Mouse (Mus musculus): ENCODE results near the gene Dpf3.

Dpf3 gene

DNA sequence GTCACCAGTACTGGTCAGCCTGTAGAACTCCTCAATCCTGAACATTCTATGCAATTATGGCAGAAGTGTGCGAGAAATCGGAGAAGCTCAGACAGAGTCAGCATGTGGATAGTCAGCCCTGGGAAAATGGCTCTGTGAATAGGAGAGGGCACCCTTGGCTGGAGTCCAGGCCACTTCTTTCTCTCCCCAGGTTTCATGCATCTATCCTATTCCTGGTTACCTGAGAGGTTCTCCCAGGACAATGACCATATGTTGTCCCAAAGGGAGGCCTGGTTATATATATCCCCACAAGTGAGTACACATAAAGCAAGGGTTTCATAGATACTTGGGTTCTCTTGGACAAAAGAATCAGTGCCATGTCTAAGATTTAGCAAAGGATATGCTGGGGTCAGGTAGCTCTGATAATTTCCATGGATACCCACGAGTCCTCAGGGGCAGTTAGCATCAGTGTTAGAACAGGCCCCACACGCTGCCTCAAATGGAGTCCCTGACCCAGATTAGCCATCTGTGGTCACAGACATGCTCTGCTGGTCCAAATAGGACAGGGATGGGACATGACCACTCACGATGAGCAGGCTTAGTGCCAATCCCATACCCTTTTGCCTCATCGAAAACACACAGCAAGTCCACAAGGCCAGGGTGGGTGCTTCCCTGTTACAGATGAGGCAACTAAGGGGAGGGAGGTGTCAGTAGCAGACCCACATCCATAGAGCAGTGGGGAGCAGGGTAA lies 203.8 kb downstream of the Dpf3 start:
- DNase-seq: peak; percentile 76 to 79

DNA sequence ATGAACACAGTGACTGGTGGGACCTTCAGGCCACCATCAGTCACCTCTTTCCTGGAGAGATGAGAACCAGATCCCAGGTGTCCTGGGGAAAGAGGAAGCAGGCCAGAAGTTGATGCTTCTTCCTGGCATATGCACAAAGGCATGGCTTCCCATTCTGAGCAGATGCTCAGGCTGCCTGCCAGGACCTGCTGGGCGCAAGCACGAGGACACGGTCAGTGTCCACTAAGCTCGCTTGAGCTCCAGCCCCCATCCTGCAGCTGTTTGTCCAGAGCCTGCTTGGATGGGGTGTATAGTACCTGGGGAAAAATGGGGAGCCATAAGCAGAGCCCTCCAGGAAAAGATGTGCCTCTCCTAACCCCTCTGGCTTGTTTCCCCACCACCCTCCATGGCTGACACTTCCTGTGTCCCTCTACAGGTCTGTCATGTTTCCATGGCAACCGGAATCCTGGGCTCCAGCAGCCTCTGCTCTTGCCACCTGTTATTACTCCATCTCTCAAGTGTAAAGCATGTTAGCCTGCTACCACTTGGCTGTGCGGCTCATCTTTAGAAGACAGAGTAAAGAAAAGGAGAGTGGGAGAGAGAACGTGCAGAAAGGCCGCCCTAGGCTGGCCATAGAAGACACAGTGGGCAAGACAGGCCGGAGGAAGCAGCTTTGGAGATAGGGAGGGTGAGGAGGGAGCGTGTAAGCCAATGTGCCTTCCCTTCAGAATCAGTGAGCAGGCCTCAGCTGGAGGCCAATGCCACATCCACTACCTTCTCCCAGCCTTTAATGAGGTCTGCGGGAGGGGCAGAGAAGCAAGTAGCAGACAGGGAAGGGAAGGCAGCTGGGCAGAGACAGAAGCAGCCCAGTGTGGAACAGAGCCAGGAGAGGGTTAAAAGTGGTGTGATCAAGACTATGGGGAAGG lies 209.7 kb downstream of the Dpf3 start:
- DNase-seq: peak; percentile 94 to 97

GRCm38 (mm10) chr12:83271215-83271614 lies 216.3 kb downstream of the Dpf3 start:
- DNase-seq: no peak

- DNase-seq: peak; percentile 91 to 93
Measured at GRCm38 (mm10) chr12:83268504-83268922, 219.0 kb downstream of the Dpf3 start.

GRCm38 (mm10) chr12:83260540-83260939 lies 227.0 kb downstream of the Dpf3 start:
- DNase-seq: no peak

- DNase-seq: peak; percentile 44 to 54
Measured at GRCm38 (mm10) chr12:83254399-83254798, 233.1 kb downstream of the Dpf3 start.

DNA sequence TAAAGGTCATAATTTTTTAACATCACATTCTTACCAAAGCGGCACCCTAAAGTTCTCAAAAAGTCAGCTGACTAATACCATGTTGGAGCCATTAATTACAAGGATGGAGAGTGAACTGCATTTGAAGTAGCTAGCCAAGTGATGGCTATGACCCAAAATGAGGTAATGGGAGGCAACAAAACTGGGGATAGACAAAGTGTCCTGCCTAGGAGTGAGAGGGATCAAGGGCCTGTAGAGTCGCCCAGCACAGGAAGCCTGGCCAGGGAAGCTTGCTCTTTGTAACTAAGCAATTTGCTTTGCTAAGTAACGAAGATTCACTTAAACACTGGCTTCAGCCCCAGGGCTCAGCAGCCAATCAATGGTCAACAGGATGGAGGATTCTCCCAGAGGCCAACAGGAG lies 238.4 kb downstream of the Dpf3 start:
- DNase-seq: peak; percentile 50 to 67

- peak; percentile 86 to 91 for DNase-seq
Measured at GRCm38 (mm10) chr12:83248636-83249035, 238.9 kb downstream of the Dpf3 start.

DNA sequence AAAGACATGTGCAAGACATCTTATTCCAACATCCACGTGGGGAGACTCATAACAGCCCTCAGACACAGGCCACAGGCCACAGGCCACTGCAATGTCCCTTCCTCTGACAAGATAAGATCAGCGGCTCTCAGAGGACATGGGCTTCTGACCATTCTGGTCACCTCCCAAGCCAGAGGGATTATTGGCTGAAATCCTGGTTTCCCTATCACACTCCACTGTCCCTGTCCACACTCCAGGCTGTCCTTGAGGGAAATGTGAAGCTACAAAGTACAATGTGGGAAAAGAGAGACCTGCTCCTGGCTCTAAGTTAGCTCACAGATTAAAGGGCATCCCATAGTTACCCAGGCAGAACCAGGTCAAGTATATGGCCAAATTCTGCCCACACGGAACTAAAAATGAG lies 239.8 kb downstream of the Dpf3 start:
- DNase-seq: peak in 1 of 2 experiments; percentile 54

DNA sequence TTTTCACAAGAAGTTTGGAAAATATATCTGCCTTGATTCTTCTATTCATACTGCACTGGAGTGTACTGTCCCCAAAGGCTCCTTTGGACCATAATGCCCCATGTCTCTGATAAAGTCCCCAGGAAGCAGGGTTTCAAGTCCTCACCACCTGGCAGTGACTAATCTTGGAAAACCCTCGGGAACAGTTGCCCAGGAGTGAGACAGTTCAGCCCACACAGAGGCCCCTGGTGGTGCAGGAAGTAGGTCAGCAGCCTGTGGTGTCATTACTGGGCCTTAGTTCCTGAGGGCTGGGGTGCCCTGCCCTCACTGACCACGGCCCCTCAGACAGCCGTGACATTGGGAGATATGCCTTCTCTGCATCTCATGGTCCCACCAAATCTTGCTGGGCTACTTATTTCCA lies 246.5 kb downstream of the Dpf3 start:
- no peak for DNase-seq

GRCm38 (mm10) chr12:83240571-83240970 lies 246.9 kb downstream of the Dpf3 start:
- no peak for DNase-seq

GRCm38 (mm10) chr12:83235781-83236180 lies 251.7 kb downstream of the Dpf3 start:
- no peak for DNase-seq

DNA sequence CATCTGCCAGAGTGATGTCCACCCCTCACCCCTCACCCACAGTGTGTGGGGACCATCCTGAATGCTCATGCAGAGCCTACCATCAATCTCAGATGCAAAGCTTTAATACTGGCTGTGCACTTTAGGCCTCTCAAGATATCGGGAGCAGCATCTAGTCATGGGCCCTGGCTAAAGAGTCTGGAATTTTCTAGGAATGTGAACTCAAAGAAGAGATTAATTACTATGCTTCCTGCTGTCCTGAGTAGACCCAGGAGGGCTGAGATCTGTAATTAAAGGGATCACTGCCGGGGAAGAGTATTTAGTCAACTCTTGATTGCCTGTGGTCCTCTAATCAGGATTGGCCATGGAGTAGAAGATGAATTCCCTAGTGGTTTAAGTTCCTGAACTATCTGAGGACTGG lies 252.5 kb downstream of the Dpf3 start:
- no peak for DNase-seq

- peak; percentile 46 to 47 for DNase-seq
Measured at GRCm38 (mm10) chr12:83233651-83234050, 253.9 kb downstream of the Dpf3 start.

DNA sequence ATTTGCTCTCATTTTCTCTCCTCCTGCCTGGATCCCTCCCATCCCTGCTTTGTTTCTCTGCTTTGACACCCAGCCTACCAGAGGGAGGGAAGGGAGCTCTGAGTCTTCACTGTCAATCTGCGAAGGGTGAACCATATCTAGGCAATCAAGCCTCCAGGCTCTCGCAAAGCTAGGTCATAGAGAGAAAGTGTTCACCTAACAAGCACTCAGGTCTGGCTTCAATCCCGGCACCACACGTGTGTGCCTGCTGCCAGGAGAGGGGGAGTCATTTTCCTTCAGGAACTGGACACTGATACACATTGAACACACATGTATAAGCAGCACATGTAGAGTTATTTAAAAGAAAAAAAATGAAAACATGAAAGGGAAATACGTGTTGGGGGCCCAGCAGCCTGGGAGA lies 254.6 kb downstream of the Dpf3 start:
- DNase-seq: peak; percentile 73 to 76

GRCm38 (mm10) chr12:83231258-83231657 lies 256.3 kb downstream of the Dpf3 start:
- no peak for DNase-seq

DNA sequence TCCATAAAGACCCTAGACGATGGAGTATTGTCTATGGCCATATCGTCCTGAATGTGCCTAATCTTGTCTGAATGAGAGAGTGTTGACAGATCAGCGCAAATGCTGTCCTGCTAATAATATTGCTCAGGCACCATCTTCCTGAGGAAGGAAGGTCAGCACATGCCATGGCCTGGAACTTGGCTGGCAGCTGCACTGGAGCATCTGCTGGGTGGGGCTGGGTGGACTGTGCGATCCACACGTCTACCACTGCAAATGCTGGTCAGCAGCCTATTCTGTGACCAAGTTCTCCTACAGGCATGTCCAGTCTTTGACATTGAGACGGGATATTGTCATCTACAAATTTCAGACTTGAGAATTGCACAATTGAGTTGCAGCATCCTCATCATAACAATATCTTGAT lies 257.8 kb downstream of the Dpf3 start:
- no peak for DNase-seq

DNA sequence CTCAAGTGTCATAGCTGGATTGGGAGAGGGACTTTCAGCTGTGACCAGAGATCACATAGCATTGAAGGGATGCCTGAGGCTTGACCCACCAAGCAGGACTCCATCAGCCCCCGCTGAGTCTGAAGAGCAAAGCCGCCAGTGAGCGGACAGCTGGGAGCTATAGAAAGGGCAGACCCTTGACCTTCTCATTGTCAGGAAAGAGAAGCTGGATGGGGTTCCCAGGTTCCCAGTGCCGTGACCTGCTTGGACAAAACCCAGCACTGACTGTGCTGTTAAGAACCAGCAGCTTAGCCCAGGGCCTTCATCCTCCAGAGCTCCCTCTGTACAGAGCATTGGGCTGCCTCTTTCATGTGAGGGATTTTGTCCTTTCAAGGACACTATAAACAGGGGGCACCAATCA lies 260.5 kb downstream of the Dpf3 start:
- DNase-seq: no peak

GRCm38 (mm10) chr12:83220964-83221363 lies 266.6 kb downstream of the Dpf3 start:
- no peak for DNase-seq

DNA sequence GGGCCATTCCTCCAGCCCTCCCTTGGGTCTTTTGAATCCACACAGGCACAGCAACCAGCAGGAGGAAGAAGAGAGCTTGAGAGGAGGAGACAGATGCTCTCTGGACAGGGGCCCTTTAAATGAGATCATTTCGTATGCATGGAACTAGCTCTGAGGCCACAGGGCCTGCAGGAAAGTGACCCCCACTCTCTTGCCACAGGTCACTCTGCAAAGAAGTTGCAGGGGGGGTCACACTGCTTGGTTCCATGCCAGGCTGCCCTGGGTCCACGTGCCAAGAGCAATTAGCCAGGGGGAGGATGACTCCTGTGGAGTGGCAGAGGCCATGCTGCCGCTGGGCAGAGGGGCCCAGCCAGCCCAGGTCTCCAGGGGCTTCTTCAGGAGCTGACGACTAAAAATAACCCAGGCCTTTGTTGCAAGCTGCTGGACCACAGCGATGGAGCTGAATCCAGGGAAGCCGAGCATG lies 273.6 kb downstream of the Dpf3 start:
- DNase-seq: peak; percentile 55 to 58

- DNase-seq: no peak
Measured at GRCm38 (mm10) chr12:83211976-83212375, 275.5 kb downstream of the Dpf3 start.

- peak; percentile 50 to 51 for DNase-seq
Measured at GRCm38 (mm10) chr12:83211146-83211822, 276.2 kb downstream of the Dpf3 start.

DNA sequence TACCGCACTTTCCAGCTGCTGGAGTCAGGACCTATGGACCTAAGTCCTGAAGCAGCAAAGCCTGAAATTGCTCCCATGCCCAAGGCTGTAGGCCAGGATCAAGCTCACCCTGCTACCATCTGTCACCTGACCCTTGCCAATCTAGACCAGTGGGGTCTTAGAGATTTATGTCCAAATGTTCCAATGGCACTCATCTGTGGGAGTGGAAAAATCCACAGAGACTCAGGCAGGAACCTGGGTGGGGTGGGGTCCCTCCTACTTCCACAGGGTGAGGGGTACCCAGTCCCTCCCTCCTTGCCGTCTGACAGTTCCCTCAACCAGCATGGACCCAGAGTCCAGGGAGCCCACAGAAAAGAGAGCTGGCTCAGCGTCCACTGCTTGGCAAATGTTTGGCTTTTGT lies 276.8 kb downstream of the Dpf3 start:
- peak; percentile 71 to 88 for DNase-seq

Data from cerebellum, postnatal 14 days (tissue).